Mouse (Mus musculus) ES-E14 (cell line): ENCODE measurements around the gene Rnf187. TPM values are rescaled to one million over a fixed set of nuclear protein-coding genes. Genes with fewer than 3 reads are reported as not detected.

Experiments
- DNase-seq: peaks from one replicate; pipeline ENCODE4 v3.0.0-alpha.2; 2013; ENCODE audit warnings: low read depth, low spot score
- H3K27ac ChIP-seq: 2 replicates; pipeline ENCODE4 v1.5.1; 2012; ENCODE audit warnings: low read depth, mild to moderate bottlenecking, low read length, moderate library complexity, mixed read lengths; ENCODE audit not compliant: poor library complexity, insufficient read depth, severe bottlenecking
- H3K36me3 ChIP-seq: 2 replicates; pipeline ENCODE4 v1.6.1; 2012; ENCODE audit warnings: mild to moderate bottlenecking, low read length, moderate library complexity, mixed read lengths; ENCODE audit not compliant: control insufficient read depth, poor library complexity, insufficient read depth, severe bottlenecking
- H3K4me1 ChIP-seq, 2 experiments: fragments of 150-350 bp in 1 of 2; sonication (generic) in 1 of 2; 2 replicates each; pipeline ENCODE4 v1.6.1; 2012; ENCODE audit warnings: low read length in 2 of 2, mild to moderate bottlenecking in 1 of 2, mixed read lengths in 1 of 2; ENCODE audit not compliant: control insufficient read depth in 2 of 2, insufficient read depth in 2 of 2, poor library complexity in 1 of 2
- H3K4me3 ChIP-seq, 2 experiments: fragments of 150-350 bp in 1 of 2; sonication (generic) in 1 of 2; 2 replicates each; pipeline ENCODE4 v1.5.1; 2012; ENCODE audit warnings: low read length in 2 of 2, low read depth in 1 of 2, mild to moderate bottlenecking in 1 of 2, mixed read lengths in 1 of 2; ENCODE audit not compliant: insufficient read depth in 1 of 2, poor library complexity in 1 of 2, severe bottlenecking in 1 of 2
- H3K9ac ChIP-seq: 2 replicates; pipeline ENCODE4 v1.6.1; 2012; ENCODE audit warnings: low read depth, mild to moderate bottlenecking, low read length, mixed read lengths; ENCODE audit not compliant: poor library complexity, insufficient read depth, severe bottlenecking
- H3K9me3 ChIP-seq: fragments of 150-350 bp; sonication (generic); 2 replicates; pipeline ENCODE4 v1.6.1; 2012; ENCODE audit warnings: low read depth, mild to moderate bottlenecking, low read length; ENCODE audit not compliant: control insufficient read depth, insufficient read depth
- CHD2 ChIP-seq: IDR thresholded peaks from 2 replicates; pipeline ENCODE4 v1.6.1; 2014; ENCODE audit warnings: mild to moderate bottlenecking, low read depth, low read length, inconsistent platforms
- HCFC1 ChIP-seq: IDR thresholded peaks from 2 replicates; pipeline ENCODE4 v1.6.1; 2012; ENCODE audit warnings: low read length, inconsistent platforms, borderline replicate concordance; ENCODE audit not compliant: insufficient read depth
- MAFK ChIP-seq: IDR thresholded peaks from 2 replicates; pipeline ENCODE4 v1.6.1; 2014; ENCODE audit warnings: mild to moderate bottlenecking, low read depth, low read length, inconsistent platforms; ENCODE audit not compliant: insufficient read depth
- ZC3H11A ChIP-seq: IDR thresholded peaks from 2 replicates; pipeline ENCODE4 v1.6.1; 2012; ENCODE audit warnings: low read depth, mild to moderate bottlenecking, inconsistent platforms, low read length, borderline replicate concordance
- ZNF384 ChIP-seq: IDR thresholded peaks from 2 replicates; pipeline ENCODE4 v1.6.1; 2012; ENCODE audit warnings: low read depth, low read length, inconsistent platforms
- in situ Hi-C, 2 experiments: fragments of 600-800 bp; cut with MboI; formaldehyde crosslinking; loops; one replicate each; pipeline ENCODE4 v1.15.1; 2025; ENCODE audit warnings: low sequenced_read_pairs in 2 of 2, inconsistent platforms in 1 of 2; ENCODE audit not compliant: unreplicated experiment in 2 of 2
- total RNA-seq: library from RNA; depleted of rRNA; stranded (reverse); fragments of 300-350 nt; gene quantifications from 2 replicates; pipeline ENCODE4 v1.2.3, GENCODE M21; 2012

Gene Rnf187
- total RNA-seq, 1 experiment = 115 TPM

DNA sequence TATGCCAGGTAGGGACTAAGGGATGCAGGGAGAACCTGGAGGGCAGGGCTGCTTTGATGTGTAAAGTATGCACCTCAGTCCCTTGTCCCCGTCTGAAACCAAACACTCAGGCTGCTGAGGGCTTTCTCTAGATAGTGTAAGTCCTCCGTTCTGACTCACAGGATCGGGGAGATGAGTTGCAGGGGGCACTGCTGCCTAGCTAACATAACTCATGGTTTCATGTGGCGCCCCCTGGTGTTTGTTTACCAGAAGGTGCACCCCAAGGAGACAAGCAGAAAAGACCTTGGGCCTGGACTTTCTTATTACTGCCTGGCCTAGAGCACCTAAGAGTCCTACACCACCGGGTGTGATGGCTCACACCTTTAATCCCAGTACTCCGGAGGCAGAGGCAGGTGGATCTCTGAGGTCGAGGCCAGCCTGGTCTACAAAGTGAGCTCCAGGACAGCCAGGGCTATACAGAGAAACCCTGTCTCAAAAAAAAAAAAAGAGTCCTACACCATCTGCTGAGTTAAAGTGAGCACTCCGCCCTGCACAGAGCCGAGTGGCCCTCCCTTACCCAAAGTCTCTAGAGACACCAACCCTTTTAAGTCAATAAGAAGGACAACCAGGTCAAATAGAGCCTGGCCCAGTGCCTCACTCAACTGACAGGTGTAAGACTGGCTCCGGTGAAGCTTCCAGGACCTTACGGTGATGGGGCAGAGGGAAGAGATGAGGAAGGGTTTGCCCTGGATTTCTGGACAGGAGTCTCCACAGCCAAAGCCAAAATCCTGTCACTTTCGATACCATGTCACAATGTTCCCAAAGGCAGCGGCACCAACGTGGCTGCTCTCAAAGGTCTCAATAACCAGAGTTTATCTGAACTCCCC is 21.6 kb downstream of the Rnf187 start:
- Histone ChIP-seq H3K36me3 (no peaks in the 10 kb centered on the region), H3K9ac (no peak overlapping the region), H3K4me1 (no peaks in the 10 kb centered on the region), H3K9me3 (no peaks in the 10 kb centered on the region), H3K27ac (no peak overlapping the region), H3K4me3 (no peak overlapping the region)
- in situ Hi-C loops = no loop called here
- TF ChIP-seq CHD2 (no peak), ZNF384 (peak; percentile 27; the same call in 1 of the 2 replicates), ZC3H11A (no peak)
- peak; percentile 81 for DNase-seq

DNA sequence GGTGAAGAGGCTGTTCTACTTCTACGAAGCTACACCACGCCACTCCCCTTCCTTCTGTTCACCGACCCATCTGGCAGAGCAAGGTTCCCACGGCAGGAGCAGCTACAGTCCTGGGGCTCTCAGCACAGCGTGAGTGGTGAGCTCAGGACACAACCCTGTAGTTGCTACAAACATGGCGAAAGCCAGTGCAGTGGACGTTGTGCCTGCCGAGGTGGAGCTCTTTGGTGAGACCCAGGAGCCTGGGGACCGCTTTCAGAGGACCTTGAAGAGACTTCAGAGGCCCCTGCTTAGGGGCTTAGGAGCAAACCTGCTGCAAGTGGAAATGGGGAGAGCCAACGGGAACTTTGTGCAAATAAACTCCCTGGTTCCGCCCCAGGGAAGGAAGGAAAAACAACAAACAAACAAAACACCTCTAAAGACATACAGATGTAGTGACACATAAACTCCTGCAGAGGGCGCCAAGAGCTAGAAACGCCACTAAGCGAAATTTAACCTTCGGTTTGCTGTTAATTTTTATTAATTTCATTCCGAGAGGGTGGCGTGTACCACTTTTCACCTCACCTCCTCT is 24.2 kb downstream of the Rnf187 start:
- no peaks in the 10 kb centered on the region for H3K4me1 ChIP-seq
- DNase-seq = no peak
- no peak overlapping the region for H3K9ac ChIP-seq
- in situ Hi-C loops = no loop called here
- no peaks in the 10 kb centered on the region for H3K36me3 ChIP-seq
- H3K4me3 ChIP-seq = no peak overlapping the region; a peak in 1 of 4 replicates
- H3K27ac ChIP-seq = no peak overlapping the region
- H3K9me3 ChIP-seq = no peaks in the 10 kb centered on the region
- TF ChIP-seq CHD2 = no peak

DNA sequence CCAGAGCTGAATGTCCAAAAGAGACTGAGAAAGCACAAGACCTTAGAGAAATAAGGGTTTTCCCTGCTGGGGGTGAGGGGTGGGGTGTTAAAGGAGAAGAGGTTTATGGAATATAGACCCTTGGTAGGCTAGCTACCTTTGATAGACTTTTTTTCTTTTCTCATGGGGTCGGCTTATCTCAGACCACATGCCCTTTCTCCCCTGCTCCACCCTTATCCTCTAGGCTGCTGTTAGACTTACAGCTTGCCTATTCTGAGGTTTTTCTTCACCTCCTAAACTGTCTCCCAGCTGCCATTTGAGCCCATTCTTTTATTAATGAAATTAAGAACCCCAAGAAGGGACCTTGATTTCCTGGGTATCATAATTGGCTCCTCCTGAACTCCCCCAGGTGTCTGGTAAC is 24.9 kb downstream of the Rnf187 start:
- no peak overlapping the region for H3K4me3 ChIP-seq
- DNase-seq = no peak
- H3K27ac ChIP-seq = no peak overlapping the region
- TF ChIP-seq ZNF384 = no peak
- no peak for TF ChIP-seq HCFC1
- TF ChIP-seq CHD2 = no peak
- no peak for TF ChIP-seq ZC3H11A
- no peak for TF ChIP-seq MAFK
- in situ Hi-C loops = no loop called here
- no peaks in the 10 kb centered on the region for H3K4me1 ChIP-seq
- H3K36me3 ChIP-seq = no peaks in the 10 kb centered on the region
- no peak overlapping the region for H3K9ac ChIP-seq
- H3K9me3 ChIP-seq = no peaks in the 10 kb centered on the region

DNA sequence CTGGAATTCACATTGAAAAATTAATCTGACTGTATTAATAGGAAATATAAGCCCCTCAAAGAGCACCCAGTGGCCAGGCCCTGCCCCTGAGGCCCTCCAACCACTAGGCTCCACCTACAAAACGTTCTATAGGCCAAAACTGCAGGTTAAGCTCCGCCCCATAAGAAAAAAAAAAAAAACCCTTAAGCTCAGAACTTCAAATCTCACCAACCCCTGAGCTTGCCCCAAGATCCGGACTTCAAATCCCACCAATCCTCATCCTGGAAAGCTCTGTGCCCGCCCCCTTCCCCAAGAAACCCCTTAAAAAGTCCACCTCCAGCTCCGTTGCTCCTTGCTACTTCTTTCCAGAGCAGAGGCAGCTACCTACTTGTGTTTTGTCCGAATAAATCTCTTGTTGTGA is 33.9 kb downstream of the Rnf187 start:
- H3K27ac ChIP-seq = no peak overlapping the region

More for the DNA sequence above, 33.9 kb downstream of the Rnf187 start:
- DNase-seq = peak; percentile 57
- Histone ChIP-seq H3K4me1 (peaks cover 0 to 4% of the 10 kb centered on the region in 2 experiments; a peak in 1 of 4 replicates), H3K9ac (no peak overlapping the region), H3K36me3 (peaks cover 8% of the 10 kb centered on the region; the same call in 1 of the 2 replicates), H3K9me3 (no peaks in the 10 kb centered on the region), H3K4me3 (peak overlapping the region in 1 of 2 experiments; percentile 87; a peak in 2 of 4 replicates)
- in situ Hi-C loops = no loop called here
- no peak for TF ChIP-seq MAFK
- no peak for TF ChIP-seq HCFC1
- peak; percentile 98 for TF ChIP-seq ZNF384
- TF ChIP-seq CHD2 = no peak
- no peak for TF ChIP-seq ZC3H11A
